Mouse (Mus musculus) kidney, adult 2 months (tissue): Measurements from ENCODE around the gene Zfp775. TPM values are rescaled to one million over a fixed set of nuclear protein-coding genes. Genes with fewer than 3 reads are reported as not detected.

Experiments used
- DNase-seq: peaks from one replicate; pipeline ENCODE4 v3.0.0; 2021
- H3K27ac ChIP-seq: fragments of 200-500 bp; 2 replicates; pipeline ENCODE4 v1.5.1; 2012; ENCODE audit warnings: low read depth, low read length, control low read depth, inconsistent platforms; ENCODE audit not compliant: insufficient read depth
- H3K27me3 ChIP-seq: fragments of 200-500 bp; replicated peaks from 2 replicates; pipeline ENCODE4 v1.6.1; 2012; ENCODE audit warnings: mild to moderate bottlenecking, moderate library complexity, low read length, inconsistent platforms; ENCODE audit not compliant: control insufficient read depth, insufficient read depth
- H3K36me3 ChIP-seq: fragments of 200-500 bp; 2 replicates; pipeline ENCODE4 v1.6.1; 2012; ENCODE audit warnings: mild to moderate bottlenecking, moderate library complexity, low read length, inconsistent platforms; ENCODE audit not compliant: control insufficient read depth, insufficient read depth
- H3K4me1 ChIP-seq: fragments of 200-500 bp; 2 replicates; pipeline ENCODE4 v1.6.1; 2011; ENCODE audit warnings: low read length; ENCODE audit not compliant: control insufficient read depth, insufficient read depth
- H3K4me3 ChIP-seq: fragments of 200-500 bp; 2 replicates; pipeline ENCODE4 v1.5.1; 2011; ENCODE audit warnings: mild to moderate bottlenecking, low read depth, low read length, control low read depth; ENCODE audit not compliant: insufficient read depth
- CTCF ChIP-seq: fragments of 200-500 bp; conservative IDR thresholded peaks from 2 replicates; pipeline ENCODE4 v1.5.1; 2011; ENCODE audit warnings: low read depth, mild to moderate bottlenecking, control low read depth, low read length, moderate library complexity, mixed read lengths; ENCODE audit not compliant: insufficient read depth, insufficient read length
- POLR2A ChIP-seq: fragments of 200-500 bp; IDR thresholded peaks from one replicate; pipeline ENCODE4 v1.6.1; 2011; ENCODE audit warnings: low read depth, low read length, control low read depth
- WGBS: fragments of 180-500 bp; shearing (Covaris S2); methylation state at CpG from one replicate; pipeline ENCODE4 v1.1.7; 2018; 5-methylcytosine and 5-hydroxymethylcytosine counted together
- polyA plus RNA-seq: library from polyadenylated mRNA; depleted of rRNA; stranded (reverse); fragments of >200 nt; gene quantifications from 2 replicates; pipeline ENCODE4 v1.2.3, GENCODE M21; 2012

Gene Zfp775
- polyA plus RNA-seq, 1 experiment: 4.3 TPM

GRCm38 (mm10) chr6:48630831-48631230 lies 29.0 kb downstream of the Zfp775 start:
- Histone ChIP-seq H3K36me3 (no peaks in the 10 kb centered on the region), H3K27me3 (no peaks in the 10 kb centered on the region), H3K27ac (peak overlapping the region; percentile 40), H3K4me1 (peaks cover 28% of the 10 kb centered on the region), H3K4me3 (no peak overlapping the region)
- no peak for DNase-seq
- TF ChIP-seq CTCF (no peak), POLR2A (no peak)
- 85% methylated on average over 8 of the region's 8 CpGs for WGBS

- TF ChIP-seq CTCF: no peak
- TF ChIP-seq POLR2A: no peak
- no peak for DNase-seq
- Histone ChIP-seq H3K4me3 (no peak overlapping the region), H3K36me3 (no peaks in the 10 kb centered on the region), H3K27ac (no peak overlapping the region), H3K4me1 (peaks cover 9% of the 10 kb centered on the region), H3K27me3 (no peaks in the 10 kb centered on the region)
- WGBS: 94% methylated on average over 2 of the region's 2 CpGs
Measured at GRCm38 (mm10) chr6:48635105-48635504, 33.2 kb downstream of the Zfp775 start.

- TF ChIP-seq CTCF (no peak), POLR2A (no peak)
- peaks cover 3% of the 10 kb centered on the region; the same call in 1 of the 2 replicates for H3K4me1 ChIP-seq
- no peaks in the 10 kb centered on the region for H3K27me3 ChIP-seq
- no peaks in the 10 kb centered on the region for H3K36me3 ChIP-seq
- no peak for DNase-seq
- WGBS: 85% methylated on average over 6 of the region's 6 CpGs
- H3K27ac ChIP-seq: no peak overlapping the region
- H3K4me3 ChIP-seq: no peak overlapping the region
Measured at GRCm38 (mm10) chr6:48636515-48636914, 34.7 kb downstream of the Zfp775 start.

- no peaks in the 10 kb centered on the region for H3K27me3 ChIP-seq
- DNase-seq: no peak
- peaks cover 3% of the 10 kb centered on the region; the same call in 1 of the 2 replicates for H3K4me1 ChIP-seq
- no peak overlapping the region for H3K4me3 ChIP-seq
- WGBS: 63% methylated on average over 6 of the region's 6 CpGs
- H3K36me3 ChIP-seq: no peaks in the 10 kb centered on the region
- TF ChIP-seq CTCF (no peak), POLR2A (no peak)
- H3K27ac ChIP-seq: no peak overlapping the region; the same call in 1 of the 2 replicates
Measured at GRCm38 (mm10) chr6:48637811-48638500, 36.1 kb downstream of the Zfp775 start.

GRCm38 (mm10) chr6:48638553-48638952 lies 36.7 kb downstream of the Zfp775 start:
- peak; percentile 66 for DNase-seq
- TF ChIP-seq POLR2A: no peak
- no peak for TF ChIP-seq CTCF
- H3K4me3 ChIP-seq: no peak overlapping the region
- H3K36me3 ChIP-seq: no peaks in the 10 kb centered on the region
- WGBS: 44% methylated on average over 2 of the region's 2 CpGs
- H3K27ac ChIP-seq: no peak overlapping the region; the same call in 1 of the 2 replicates
- no peaks in the 10 kb centered on the region for H3K27me3 ChIP-seq
- H3K4me1 ChIP-seq: peaks cover 3% of the 10 kb centered on the region; the same call in 1 of the 2 replicates

GRCm38 (mm10) chr6:48641391-48641790 lies 39.5 kb downstream of the Zfp775 start:
- peaks cover 3% of the 10 kb centered on the region; the same call in 1 of the 2 replicates for H3K4me1 ChIP-seq
- H3K36me3 ChIP-seq: no peaks in the 10 kb centered on the region
- TF ChIP-seq CTCF (no peak), POLR2A (no peak)
- H3K4me3 ChIP-seq: no peak overlapping the region
- no peaks in the 10 kb centered on the region for H3K27me3 ChIP-seq
- H3K27ac ChIP-seq: no peak overlapping the region
- DNase-seq: no peak
- WGBS: 65% methylated on average over 6 of the region's 6 CpGs

- H3K4me1 ChIP-seq: peaks cover 9% of the 10 kb centered on the region
- TF ChIP-seq CTCF: peak; percentile 30
- no peak for TF ChIP-seq POLR2A
- 23% methylated on average over 4 of the region's 4 CpGs for WGBS
- H3K27ac ChIP-seq: no peak overlapping the region
- H3K36me3 ChIP-seq: no peaks in the 10 kb centered on the region
- no peaks in the 10 kb centered on the region for H3K27me3 ChIP-seq
- no peak overlapping the region for H3K4me3 ChIP-seq
- DNase-seq: peak; percentile 74
Measured at GRCm38 (mm10) chr6:48642764-48643292, 41.0 kb downstream of the Zfp775 start.
